Mouse (Mus musculus): Measurements from ENCODE around the gene Ces2e. TPM values are rescaled to one million over a fixed set of nuclear protein-coding genes. Genes with fewer than 3 reads are reported as not detected.

Ces2e gene
- 1.4 and 1.7 TPM in 2 replicates for polyA plus RNA-seq (2015; fragmentation: Nextera tagmentation; extraction: Ambion mirVana)

GRCm38 (mm10) chr8:104925972-104926596 lies at the start of gene Ces2e:
Gene Ces2e (plus strand): TSS chr8:104926260.

GRCm38 (mm10) chr8:104947056-104947455 lies 21.0 kb downstream of the Ces2e start, which contains the start of gene Ces2f:
Gene Ces2f (plus strand): TSS chr8:104947356.

GRCm38 (mm10) chr8:104961537-104961961 lies 35.5 kb downstream of the Ces2e start, which contains the start of gene Ces2g:
Gene Ces2g (plus strand): TSS chr8:104961718.

Other genes starting within 250 kb of the Ces2e start
- 0.10 and 0.17 TPM in 2 replicates for gene Ces2a, start 192.3 kb upstream of the Ces2e start, polyA plus RNA-seq (2015; fragmentation: Nextera tagmentation; extraction: Ambion mirVana)
- gene Ces2b, start 94.7 kb upstream of the Ces2e start, polyA plus RNA-seq (2015; fragmentation: Nextera tagmentation; extraction: Ambion mirVana) = 0.64 and 1.1 TPM in 2 replicates
- gene Ces2c, start 79.2 kb upstream of the Ces2e start, polyA plus RNA-seq (2015; fragmentation: Nextera tagmentation; extraction: Ambion mirVana) = not detected in 2 replicates
- 0.19 and 0.69 TPM in 2 replicates for gene Ces2f, start 21.1 kb downstream of the Ces2e start, polyA plus RNA-seq (2015; fragmentation: Nextera tagmentation; extraction: Ambion mirVana)
- 6.0 and 6.4 TPM in 2 replicates for gene Ces2g, start 35.5 kb downstream of the Ces2e start, polyA plus RNA-seq (2015; fragmentation: Nextera tagmentation; extraction: Ambion mirVana)
- gene Ces2h, start 74.6 kb downstream of the Ces2e start, polyA plus RNA-seq (2015; fragmentation: Nextera tagmentation; extraction: Ambion mirVana) = not detected in 2 replicates
- gene Ces3a, start 122.3 kb downstream of the Ces2e start, polyA plus RNA-seq (2015; fragmentation: Nextera tagmentation; extraction: Ambion mirVana) = 0.11 TPM in 1 of 2 replicates, not detected in the other
- not detected in 2 replicates for gene Ces3b, start 157.5 kb downstream of the Ces2e start, polyA plus RNA-seq (2015; fragmentation: Nextera tagmentation; extraction: Ambion mirVana)
- not detected in 2 replicates for gene Ces4a, start 205.5 kb downstream of the Ces2e start, polyA plus RNA-seq (2015; fragmentation: Nextera tagmentation; extraction: Ambion mirVana)
- 21.8 and 25.9 TPM in 2 replicates for gene Cbfb, start 244.4 kb downstream of the Ces2e start, polyA plus RNA-seq (2015; fragmentation: Nextera tagmentation; extraction: Ambion mirVana)

All from urinary bladder, postnatal 0 days (tissue).